Mouse (Mus musculus): ENCODE results near the gene Preb. TPM values are rescaled to one million over a fixed set of nuclear protein-coding genes. Genes with fewer than 3 reads are reported as not detected.

Preb gene
- total RNA-seq, 1 experiment, result 94.2 TPM

GRCm38 (mm10) chr5:30954556-30954955, 5.6 kb downstream of the Preb start:
- no peak overlapping the region for H3K27ac ChIP-seq (ENCODE audit: insufficient read depth, low read depth, low read length, poor library complexity, severe bottlenecking)
- H3K36me3 ChIP-seq (ENCODE audit: control insufficient read depth, insufficient read depth, low read length, poor library complexity, severe bottlenecking), result peaks cover 39% of the 10 kb centered on the region
- no peak overlapping the region for H3K9ac ChIP-seq (ENCODE audit: insufficient read depth, low read depth, low read length, poor library complexity, severe bottlenecking)
- H3K4me3 ChIP-seq (ENCODE audit: insufficient read depth in 1 of 2, low read depth in 1 of 2, low read length in 2 of 2, poor library complexity in 1 of 2, severe bottlenecking in 1 of 2), result no peak overlapping the region
- TF ChIP-seq HCFC1 (IDR thresholded peaks at IDR 0.05; ENCODE audit: borderline replicate concordance, insufficient read depth, low read length) (no peak), ZC3H11A (IDR thresholded peaks at IDR 0.05; ENCODE audit: borderline replicate concordance, low read depth, low read length) (no peak), CHD2 (IDR thresholded peaks at IDR 0.05; ENCODE audit: low read depth, low read length) (no peak), ZNF384 (IDR thresholded peaks at IDR 0.05; ENCODE audit: low read depth, low read length) (no peak), MAFK (IDR thresholded peaks at IDR 0.05; ENCODE audit: insufficient read depth, low read depth, low read length) (no peak)
- peaks cover 0 to 2% of the 10 kb centered on the region in 2 experiments; a peak in 1 of 4 replicates for H3K4me1 ChIP-seq (ENCODE audit: control insufficient read depth in 2 of 2, insufficient read depth in 2 of 2, low read length in 2 of 2, poor library complexity in 1 of 2)
- in situ Hi-C loops (cut with MboI; ENCODE audit: low sequenced_read_pairs in 2 of 2, unreplicated experiment in 2 of 2), result no loop called here
- no peak for DNase-seq (ENCODE audit: low read depth, low spot score)
- no peaks in the 10 kb centered on the region for H3K9me3 ChIP-seq (ENCODE audit: control insufficient read depth, insufficient read depth, low read depth, low read length)

- in situ Hi-C loops (cut with MboI; ENCODE audit: low sequenced_read_pairs in 2 of 2, unreplicated experiment in 2 of 2), result no loop called here
- H3K36me3 ChIP-seq (ENCODE audit: control insufficient read depth, insufficient read depth, low read length, poor library complexity, severe bottlenecking), result peaks cover 39% of the 10 kb centered on the region
- no peak for TF ChIP-seq CHD2 (IDR thresholded peaks at IDR 0.05; ENCODE audit: low read depth, low read length)
- no peak for TF ChIP-seq MAFK (IDR thresholded peaks at IDR 0.05; ENCODE audit: insufficient read depth, low read depth, low read length)
- no peak for TF ChIP-seq ZC3H11A (IDR thresholded peaks at IDR 0.05; ENCODE audit: borderline replicate concordance, low read depth, low read length)
- no peak for TF ChIP-seq ZNF384 (IDR thresholded peaks at IDR 0.05; ENCODE audit: low read depth, low read length)
- no peak for TF ChIP-seq HCFC1 (IDR thresholded peaks at IDR 0.05; ENCODE audit: borderline replicate concordance, insufficient read depth, low read length)
- peaks cover 0 to 3% of the 10 kb centered on the region in 2 experiments; a peak in 2 of 4 replicates for H3K4me1 ChIP-seq (ENCODE audit: control insufficient read depth in 2 of 2, insufficient read depth in 2 of 2, low read length in 2 of 2, poor library complexity in 1 of 2)
- H3K9ac ChIP-seq (ENCODE audit: insufficient read depth, low read depth, low read length, poor library complexity, severe bottlenecking), result no peak overlapping the region
- no peaks in the 10 kb centered on the region for H3K9me3 ChIP-seq (ENCODE audit: control insufficient read depth, insufficient read depth, low read depth, low read length)
- DNase-seq (ENCODE audit: low read depth, low spot score), result no peak
- no peak overlapping the region for H3K27ac ChIP-seq (ENCODE audit: insufficient read depth, low read depth, low read length, poor library complexity, severe bottlenecking)
- H3K4me3 ChIP-seq (ENCODE audit: insufficient read depth in 1 of 2, low read depth in 1 of 2, low read length in 2 of 2, poor library complexity in 1 of 2, severe bottlenecking in 1 of 2), result no peak overlapping the region
Measured at GRCm38 (mm10) chr5:30954065-30954464, 6.1 kb downstream of the Preb start.

- Histone ChIP-seq H3K36me3 (ENCODE audit: control insufficient read depth, insufficient read depth, low read length, poor library complexity, severe bottlenecking) (peaks cover 29% of the 10 kb centered on the region), H3K4me1 (ENCODE audit: control insufficient read depth in 2 of 2, insufficient read depth in 2 of 2, low read length in 2 of 2, poor library complexity in 1 of 2) (peaks cover 0 to 5% of the 10 kb centered on the region in 2 experiments; a peak in 2 of 4 replicates), H3K27ac (ENCODE audit: insufficient read depth, low read depth, low read length, poor library complexity, severe bottlenecking) (no peak overlapping the region), H3K4me3 (ENCODE audit: insufficient read depth in 1 of 2, low read depth in 1 of 2, low read length in 2 of 2, poor library complexity in 1 of 2, severe bottlenecking in 1 of 2) (no peak overlapping the region), H3K9ac (ENCODE audit: insufficient read depth, low read depth, low read length, poor library complexity, severe bottlenecking) (no peak overlapping the region), H3K9me3 (ENCODE audit: control insufficient read depth, insufficient read depth, low read depth, low read length) (no peaks in the 10 kb centered on the region)
- DNase-seq (ENCODE audit: low read depth, low spot score), result no peak
- TF ChIP-seq CHD2 (IDR thresholded peaks at IDR 0.05; ENCODE audit: low read depth, low read length) (no peak), MAFK (IDR thresholded peaks at IDR 0.05; ENCODE audit: insufficient read depth, low read depth, low read length) (no peak), HCFC1 (IDR thresholded peaks at IDR 0.05; ENCODE audit: borderline replicate concordance, insufficient read depth, low read length) (no peak), ZC3H11A (IDR thresholded peaks at IDR 0.05; ENCODE audit: borderline replicate concordance, low read depth, low read length) (no peak), ZNF384 (IDR thresholded peaks at IDR 0.05; ENCODE audit: low read depth, low read length) (no peak)
- in situ Hi-C loops (cut with MboI; ENCODE audit: low sequenced_read_pairs in 2 of 2, unreplicated experiment in 2 of 2), result no loop called here
Measured at GRCm38 (mm10) chr5:30952551-30952950, 7.6 kb downstream of the Preb start.

GRCm38 (mm10) chr5:30951706-30952105, 8.5 kb downstream of the Preb start:
- H3K4me3 ChIP-seq (ENCODE audit: insufficient read depth in 1 of 2, low read depth in 1 of 2, low read length in 2 of 2, poor library complexity in 1 of 2, severe bottlenecking in 1 of 2), result no peak overlapping the region
- no peak overlapping the region for H3K27ac ChIP-seq (ENCODE audit: insufficient read depth, low read depth, low read length, poor library complexity, severe bottlenecking)
- peaks cover 0 to 5% of the 10 kb centered on the region in 2 experiments; a peak in 2 of 4 replicates for H3K4me1 ChIP-seq (ENCODE audit: control insufficient read depth in 2 of 2, insufficient read depth in 2 of 2, low read length in 2 of 2, poor library complexity in 1 of 2)
- TF ChIP-seq ZC3H11A (IDR thresholded peaks at IDR 0.05; ENCODE audit: borderline replicate concordance, low read depth, low read length) (no peak), HCFC1 (IDR thresholded peaks at IDR 0.05; ENCODE audit: borderline replicate concordance, insufficient read depth, low read length) (no peak), ZNF384 (IDR thresholded peaks at IDR 0.05; ENCODE audit: low read depth, low read length) (no peak), MAFK (IDR thresholded peaks at IDR 0.05; ENCODE audit: insufficient read depth, low read depth, low read length) (no peak), CHD2 (IDR thresholded peaks at IDR 0.05; ENCODE audit: low read depth, low read length) (no peak)
- no peak overlapping the region for H3K9ac ChIP-seq (ENCODE audit: insufficient read depth, low read depth, low read length, poor library complexity, severe bottlenecking)
- peaks cover 29% of the 10 kb centered on the region for H3K36me3 ChIP-seq (ENCODE audit: control insufficient read depth, insufficient read depth, low read length, poor library complexity, severe bottlenecking)
- in situ Hi-C loops (cut with MboI; ENCODE audit: low sequenced_read_pairs in 2 of 2, unreplicated experiment in 2 of 2), result no loop called here
- no peaks in the 10 kb centered on the region for H3K9me3 ChIP-seq (ENCODE audit: control insufficient read depth, insufficient read depth, low read depth, low read length)
- DNase-seq (ENCODE audit: low read depth, low spot score), result no peak

All from ES-E14 (cell line).